Mouse (Mus musculus): ENCODE data around the gene Fam160a1.

The Fam160a1 gene

DNA sequence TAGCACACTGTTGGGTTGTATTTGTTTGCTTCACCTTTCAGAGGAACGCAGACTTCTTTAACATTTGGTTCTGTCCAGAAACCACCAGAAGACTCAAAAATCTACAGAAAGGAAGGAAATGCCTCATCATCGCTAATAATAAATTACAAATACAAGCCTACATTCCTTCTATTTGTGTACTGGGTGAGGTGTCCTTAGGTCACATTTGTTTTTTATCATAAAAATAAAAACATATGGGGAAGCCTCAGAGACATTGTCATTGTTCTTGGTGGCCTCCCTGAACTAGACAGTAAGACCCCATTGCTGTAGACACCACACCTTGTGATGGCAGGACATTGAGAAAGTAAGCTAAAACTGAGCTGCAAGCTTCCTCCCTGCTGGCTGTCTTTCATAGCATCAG is at the start of gene Fam160a1:
Gene Fam160a1, minus strand, starts transcription at position 101 of the 400 bp plus-strand sequence.
- DNase-seq: no peak

DNA sequence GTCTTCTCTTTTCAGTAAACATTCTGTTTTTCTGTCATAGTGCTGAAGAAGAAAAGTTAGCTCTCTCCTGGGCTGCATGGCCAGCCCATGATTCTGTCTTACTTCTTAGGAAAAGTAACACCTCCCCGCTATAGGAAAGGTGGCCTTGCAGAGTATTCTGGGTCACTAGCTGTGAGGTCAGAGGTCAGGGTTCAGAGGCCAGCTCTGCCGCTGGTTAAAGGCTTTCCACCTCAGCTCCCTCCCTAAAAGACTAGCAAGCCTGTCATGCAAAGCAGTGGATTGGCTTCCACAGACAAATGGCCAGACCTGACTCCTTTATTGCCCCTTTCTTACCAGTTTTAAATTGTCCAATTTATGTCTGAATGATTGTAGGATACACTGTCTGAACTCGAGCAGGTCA is 46.9 kb upstream of the Fam160a1 start:
- no peak for DNase-seq

DNA sequence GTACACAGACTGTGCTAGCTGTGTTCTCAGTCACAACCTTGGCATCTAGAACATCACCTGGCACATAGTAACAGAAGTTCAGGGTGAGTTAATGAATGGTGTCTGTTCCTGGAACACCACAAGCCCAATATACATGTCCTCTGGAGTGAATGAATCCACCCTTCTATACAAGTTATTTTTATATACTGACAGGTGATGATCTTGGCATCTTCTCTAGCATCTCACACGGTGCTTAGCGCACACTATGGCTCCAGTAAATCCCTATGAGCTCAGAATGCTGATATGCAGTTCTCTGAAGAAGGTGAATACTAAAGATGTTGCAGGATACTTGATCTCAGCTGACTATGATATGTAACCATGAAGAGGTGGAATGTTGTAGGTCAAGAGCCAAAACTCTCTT is 45.8 kb upstream of the Fam160a1 start:
- DNase-seq: no peak

DNA sequence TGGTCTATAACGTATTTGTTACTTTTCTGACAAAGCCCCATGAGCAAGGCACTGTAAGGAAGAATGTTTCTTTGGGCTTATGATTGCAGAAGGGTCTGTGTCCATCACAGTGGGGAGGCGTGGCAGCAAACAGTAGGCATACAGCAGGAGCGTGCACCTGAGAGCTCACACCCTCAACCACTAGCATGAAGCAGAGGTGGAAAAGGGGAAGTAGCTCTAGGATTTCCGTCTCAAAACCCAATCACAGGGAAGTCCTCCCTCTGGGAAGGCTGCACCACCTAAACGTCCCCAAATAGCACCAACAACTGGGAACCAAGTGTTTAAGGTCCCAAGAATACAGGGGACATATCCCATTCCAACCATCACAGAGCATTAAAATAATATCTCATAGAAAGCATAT is 43.9 kb upstream of the Fam160a1 start:
- no peak for DNase-seq

DNA sequence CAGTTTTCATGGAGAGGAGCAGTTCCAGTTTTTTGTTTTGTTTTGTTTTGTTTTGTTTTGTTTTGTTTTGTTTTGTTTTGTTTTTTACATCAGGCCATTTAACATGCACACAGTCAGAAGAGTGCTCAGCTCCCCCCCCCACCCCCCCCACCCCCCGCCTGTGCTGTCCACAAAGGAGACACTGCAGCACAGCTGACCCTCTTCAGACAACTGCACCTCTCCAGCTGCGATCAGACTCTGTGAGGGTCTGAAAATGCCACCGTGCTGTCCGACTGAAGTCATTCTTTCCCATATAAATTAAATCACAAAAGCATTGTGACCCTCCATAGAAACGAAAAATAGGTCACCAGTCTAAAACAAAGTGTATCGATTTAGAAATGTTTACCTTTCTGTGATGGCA is 42.2 kb upstream of the Fam160a1 start:
- no peak for DNase-seq

DNA sequence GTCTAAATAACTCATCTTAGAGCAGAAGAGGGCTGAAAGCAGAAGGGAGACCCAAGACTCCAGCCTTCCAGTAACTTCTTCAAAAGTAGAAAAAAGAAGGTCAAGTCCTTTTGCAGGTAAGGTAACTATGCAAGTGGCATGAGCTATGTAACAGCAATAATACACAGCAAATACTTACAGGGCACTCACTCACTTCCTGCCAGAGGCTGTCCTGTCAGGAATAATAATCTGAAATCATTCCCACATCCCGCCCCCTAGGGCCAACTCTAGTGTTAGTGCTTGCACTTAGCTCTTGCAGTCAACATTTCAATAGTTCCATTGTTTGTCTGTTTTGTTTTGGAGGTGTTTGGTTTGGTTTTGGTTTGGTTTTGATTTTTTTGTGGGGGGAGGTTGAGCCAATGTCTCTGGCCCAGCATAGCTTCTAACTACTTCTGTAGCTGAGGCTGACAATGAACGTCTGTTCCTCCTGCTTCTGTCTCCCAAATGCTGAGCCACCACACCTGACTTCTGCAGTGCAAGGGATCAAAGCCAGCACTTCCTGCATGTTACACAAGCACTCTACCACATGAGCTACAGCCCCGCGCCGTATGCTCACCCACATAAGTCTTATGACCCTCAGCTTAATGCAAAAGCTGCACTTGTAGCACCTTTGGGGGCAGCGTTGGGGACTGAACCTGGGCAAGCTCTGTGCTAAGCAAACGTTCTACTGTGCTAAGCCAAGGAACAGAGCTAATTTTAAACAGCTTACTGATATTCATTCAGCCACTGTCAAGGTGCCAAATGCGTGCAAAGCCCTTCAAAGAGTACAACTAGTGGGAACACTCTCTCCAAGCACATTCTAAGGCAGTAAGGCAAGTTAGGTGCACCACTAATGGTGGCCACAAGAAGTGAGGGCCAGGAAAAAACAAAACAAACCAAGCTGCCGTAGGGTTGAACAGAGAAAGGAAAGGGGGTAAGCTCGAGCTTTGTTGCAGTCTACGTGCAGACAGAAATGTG is 41.3 kb upstream of the Fam160a1 start:
- DNase-seq: no peak

DNA sequence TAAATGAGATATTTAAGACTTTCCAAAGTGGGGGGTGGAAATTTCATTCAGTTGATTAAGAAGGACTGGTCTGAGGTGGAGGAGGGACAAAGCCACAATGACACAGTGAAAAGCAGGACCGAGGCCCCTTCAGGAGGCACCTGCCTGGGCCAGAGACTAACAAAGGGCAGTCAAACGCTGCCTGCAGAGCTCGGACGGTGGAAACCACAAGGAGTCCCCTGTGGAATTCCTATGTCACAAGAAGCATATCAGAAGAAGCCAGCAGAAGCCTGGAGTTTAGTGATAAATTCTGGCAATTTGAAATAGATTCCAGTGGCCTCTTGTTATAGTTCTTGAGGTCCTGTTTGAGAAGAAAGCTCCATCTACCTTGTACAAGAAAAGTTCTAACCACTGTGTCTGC is 40.0 kb upstream of the Fam160a1 start:
- no peak for DNase-seq

DNA sequence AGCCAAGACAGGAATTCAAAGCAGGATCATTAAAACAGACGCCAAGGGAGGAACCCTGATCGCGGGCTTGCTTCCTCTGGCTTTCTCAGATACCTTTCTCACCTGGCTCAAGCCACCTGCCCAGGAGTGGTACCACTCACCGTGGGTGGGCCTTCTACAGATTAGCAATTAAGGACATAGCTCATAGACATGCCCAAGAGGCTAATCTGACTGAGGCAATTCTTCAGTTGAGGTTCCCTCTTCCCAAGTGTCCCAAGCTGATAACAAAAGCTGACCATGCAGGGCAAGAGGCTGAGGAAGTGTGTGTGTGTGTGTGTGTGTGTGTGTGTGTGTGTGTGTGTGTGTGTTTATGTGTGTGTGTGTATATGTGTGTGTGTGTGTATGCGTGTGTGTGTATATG is 38.9 kb upstream of the Fam160a1 start:
- no peak for DNase-seq

DNA sequence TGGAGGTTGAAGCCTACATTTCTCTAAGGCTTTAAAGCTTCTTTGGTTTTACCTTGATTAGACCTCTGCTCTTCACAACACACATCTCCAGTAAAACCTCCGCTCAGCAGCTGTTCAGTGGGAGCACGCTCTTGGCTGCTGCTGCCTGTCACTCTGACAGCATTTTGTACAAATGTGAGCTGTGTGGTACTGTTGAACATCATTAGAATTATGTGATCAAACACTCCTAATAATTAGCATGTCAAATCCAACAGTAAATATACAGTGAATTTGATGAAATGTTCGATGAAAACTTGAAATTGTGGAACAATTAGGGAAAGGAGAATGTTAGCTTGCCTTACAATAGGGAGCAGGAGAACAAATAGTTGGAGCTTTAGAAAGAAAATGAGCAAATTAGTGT is 38.0 kb upstream of the Fam160a1 start:
- no peak for DNase-seq

DNA sequence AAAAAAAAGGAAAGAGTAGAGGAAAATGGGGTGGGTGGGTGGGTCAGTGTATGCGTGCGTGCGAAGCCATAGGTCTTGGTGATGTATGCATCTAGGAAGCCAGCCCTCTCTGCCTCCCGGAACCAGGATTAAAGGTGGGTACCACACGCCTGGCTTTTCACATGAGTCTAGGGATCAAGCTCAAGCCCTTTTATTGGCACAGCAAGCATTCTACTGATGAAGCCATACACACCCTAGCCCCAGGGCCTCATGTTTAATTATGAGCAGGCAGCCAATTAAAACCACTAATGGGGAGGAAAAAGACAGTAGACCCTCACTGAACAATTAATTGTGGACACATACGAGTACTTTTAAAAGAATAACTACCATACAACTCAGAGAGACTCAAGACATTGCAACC is 37.1 kb upstream of the Fam160a1 start:
- DNase-seq: no peak

DNA sequence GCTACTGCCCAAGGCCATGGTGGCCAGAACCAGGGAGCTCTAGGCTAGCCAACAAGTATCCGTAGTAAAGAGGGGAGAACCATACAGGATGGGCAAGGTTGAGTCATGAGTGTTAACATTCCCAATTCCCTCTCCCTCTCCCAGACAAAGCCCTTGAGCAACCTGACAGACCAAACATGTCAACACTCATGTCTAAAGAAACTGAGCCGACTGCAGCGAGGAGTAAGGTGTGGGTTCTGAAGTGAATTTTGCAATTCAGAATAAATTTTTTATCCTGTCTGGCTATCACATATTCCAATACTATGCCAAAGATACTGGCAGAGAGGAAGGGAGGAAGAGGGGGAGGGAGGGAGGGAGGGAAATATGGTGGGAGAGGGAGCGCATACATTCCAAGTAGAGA is 36.6 kb upstream of the Fam160a1 start:
- no peak for DNase-seq

DNA sequence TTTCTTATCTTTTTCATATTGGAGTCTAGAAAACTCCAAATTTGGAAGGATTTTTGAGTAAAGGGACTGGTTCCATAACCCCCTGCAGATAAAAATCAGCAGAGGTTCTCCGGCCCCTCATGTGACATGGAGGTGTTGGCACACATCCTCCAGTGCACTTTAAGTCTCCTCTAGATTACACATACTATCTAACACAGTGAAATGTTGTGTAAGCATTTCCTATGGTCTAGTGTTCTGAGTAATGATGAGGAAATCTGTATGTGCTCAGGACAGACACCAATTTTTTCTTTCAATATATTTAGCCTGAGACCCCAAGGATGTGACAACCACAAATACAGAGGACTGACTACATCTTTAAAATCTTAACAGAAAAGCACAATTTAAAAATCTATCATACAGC is 33.0 kb upstream of the Fam160a1 start:
- DNase-seq: no peak

DNA sequence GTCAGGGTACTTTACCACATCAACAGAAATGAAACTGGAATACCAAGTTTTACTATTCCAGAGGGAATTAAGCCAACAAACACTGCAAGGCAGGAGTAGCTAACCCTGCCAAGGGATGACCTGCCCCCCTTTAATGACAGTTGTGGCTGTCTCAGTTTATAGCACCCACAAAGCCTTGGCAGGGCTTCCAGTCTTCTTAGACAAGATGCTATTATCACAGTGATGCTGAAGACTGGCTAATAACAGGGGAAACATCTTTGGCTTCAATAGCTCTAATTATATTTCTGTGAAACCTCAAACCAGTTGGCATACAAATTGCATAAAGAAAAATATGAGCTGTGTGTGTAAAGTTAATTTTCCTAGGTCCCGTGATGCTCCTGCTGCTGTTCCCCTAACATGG is 29.2 kb upstream of the Fam160a1 start:
- no peak for DNase-seq

DNA sequence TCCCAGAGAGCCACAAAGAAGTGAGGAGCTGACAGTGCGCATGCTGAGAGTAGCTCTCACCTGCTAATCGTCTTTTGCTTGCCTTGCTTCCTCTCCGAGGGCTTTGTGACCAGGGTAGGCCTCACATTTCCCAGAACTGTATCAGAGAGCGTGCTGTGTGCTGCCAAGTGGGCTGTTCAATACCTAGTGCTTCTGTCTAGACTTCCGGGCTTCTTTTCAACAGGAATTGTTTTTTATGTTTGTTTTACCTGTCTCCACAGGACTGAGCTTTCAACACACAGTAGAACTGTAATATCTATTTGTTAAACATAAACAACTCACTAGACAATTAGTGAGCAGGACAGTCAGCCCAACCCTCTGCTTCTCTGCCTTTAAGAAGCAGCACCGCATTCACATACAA is 28.2 kb upstream of the Fam160a1 start:
- no peak for DNase-seq

DNA sequence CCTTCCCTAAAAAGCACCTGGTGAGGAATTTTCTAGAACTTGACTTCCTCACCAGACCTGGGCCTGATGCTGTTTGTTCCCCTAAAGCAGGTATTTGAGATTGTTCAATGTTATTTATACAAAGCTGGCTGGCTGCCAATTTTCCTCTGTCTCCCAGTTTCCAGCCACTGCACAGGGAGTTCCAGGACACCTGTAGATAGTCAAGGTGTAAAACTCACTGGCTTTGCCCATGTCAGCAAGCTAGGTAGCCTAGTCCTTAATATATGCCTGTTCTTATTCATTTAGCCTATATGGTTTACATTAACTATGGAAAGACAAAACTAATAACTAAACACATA is 25.8 kb upstream of the Fam160a1 start:
- DNase-seq: no peak

DNA sequence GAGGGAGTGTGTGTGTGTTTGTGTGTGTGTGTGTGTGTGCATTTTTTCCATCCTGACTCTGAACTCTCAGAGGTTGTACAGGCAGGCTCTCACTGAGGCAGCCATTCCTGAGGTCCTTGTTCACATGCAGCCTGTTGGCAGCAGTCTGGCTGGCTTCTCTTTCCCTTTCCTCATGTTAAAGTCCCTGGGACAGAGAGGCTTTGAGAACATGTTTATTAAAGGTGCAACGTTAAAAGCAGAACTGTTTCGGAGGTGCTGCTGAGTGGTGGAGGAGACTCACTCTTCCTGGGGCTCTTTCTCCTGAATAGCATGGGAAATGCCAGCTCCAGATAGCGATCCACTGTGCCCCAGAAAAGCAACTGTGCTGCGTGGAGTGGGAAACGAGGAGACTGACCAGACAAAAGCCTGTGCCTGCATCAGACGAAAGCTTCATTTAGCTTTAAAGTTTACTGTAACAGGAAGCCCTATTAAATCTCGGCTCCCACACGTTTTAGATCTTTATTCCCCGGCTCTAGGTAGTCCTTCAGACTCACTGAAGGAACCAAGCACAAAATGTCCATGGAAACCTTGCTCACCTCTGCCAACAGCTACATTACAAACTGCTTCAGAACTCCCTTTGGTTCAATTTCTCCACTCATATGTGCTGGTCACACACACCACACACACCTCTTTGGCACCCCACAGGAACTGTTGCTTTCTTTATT is 25.2 kb upstream of the Fam160a1 start:
- no peak for DNase-seq

DNA sequence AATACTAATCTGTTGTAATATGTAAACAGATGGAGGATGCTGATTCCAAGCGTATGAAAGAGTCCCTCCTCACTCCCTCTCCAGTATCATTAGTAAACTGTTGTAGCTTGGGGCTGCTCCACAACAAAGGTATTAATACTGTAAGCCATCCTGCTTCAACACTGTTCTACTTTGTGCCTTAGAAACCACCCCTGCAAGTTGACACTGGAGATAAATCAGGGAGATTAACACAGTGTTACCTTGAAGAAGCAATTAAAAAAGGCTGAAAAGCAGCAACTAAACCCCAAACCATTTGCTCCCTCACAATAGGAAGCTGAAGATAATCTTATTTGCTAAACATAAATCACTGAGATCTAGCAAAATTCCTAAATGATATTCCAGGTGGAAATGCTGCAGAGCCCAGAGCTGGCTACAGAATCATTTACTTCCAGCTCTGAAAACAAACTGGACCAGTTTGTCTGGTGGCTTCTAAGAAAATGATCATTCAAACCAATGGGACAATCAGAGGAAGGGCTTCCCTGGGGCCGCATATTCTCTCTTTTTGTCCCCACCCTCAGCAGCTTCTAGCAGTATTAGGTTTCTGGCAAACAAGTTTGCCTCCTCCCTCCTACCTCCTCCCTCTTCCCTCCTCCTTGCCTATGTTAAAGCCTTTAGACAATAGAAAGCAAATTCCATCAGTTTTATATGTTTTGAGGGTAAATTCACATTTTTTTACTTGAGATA is 24.5 kb upstream of the Fam160a1 start:
- no peak for DNase-seq

DNA sequence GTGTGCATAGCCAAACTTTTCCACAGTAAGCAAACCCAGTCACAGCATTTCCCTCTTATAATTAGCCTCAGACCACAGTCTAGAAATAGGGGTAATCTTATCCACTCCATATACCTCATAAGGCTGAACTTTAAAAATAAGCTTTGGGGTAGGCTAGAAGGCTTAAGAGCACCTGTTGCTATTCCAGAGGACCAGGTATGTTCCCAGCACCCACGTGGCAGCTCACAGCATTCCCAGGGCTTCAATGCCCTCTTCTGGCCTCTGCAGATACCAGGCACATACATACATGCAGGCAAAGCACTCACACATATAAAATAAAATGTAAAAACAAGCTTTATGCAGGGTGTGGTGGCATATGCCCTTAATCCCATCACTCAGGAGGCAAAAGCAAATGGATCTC is 16.5 kb upstream of the Fam160a1 start:
- no peak for DNase-seq

DNA sequence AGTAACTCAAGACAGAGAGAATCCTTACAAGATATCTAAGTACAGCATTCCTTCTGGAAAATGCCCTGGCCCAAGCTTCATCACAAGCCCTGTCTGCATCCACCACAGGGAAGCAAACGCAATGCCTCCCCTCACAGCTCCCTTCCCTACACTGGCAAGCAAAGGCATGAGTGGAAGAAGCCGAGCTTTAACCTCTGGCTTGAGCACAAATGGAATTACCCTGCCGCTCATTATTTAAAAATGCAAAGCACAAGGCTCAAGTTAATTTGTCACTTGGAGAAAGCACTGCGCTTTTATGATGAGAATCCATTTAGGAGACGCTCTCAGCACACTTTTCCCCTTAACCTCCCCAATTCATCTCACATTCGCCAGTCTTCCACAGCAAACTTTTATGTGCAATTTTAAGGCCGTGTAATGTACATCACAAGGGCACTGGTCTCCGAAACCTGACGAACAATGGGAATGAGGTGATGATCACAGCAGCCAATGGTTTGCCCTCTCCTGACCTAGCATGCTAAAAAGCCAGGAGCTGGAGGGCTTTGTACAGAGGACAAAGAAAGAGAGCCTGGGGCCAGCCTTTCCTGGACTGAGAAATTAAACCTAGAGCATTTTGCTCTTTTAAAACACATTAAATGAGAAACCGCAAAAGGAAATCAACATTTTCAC is 15.5 kb upstream of the Fam160a1 start:
- DNase-seq: no peak

DNA sequence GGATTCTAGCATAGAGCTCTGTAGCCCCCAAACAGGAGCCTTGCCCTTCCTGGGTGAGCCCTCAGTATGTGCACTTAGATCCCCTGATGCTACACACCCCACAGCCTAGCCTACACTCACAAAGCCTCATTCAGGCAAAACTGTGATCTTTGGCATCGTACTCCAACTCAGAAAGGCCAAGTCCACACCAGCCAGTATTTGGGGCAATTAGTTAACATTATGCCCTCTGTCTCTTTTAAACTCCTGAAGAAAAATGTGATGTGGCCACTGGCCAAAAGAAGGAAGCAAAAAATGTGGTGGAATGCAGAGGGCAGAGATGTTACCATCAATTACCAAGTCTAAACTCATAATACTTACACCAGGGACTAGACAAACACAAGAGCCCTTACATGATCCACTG is 14.7 kb upstream of the Fam160a1 start:
- DNase-seq: no peak

DNA sequence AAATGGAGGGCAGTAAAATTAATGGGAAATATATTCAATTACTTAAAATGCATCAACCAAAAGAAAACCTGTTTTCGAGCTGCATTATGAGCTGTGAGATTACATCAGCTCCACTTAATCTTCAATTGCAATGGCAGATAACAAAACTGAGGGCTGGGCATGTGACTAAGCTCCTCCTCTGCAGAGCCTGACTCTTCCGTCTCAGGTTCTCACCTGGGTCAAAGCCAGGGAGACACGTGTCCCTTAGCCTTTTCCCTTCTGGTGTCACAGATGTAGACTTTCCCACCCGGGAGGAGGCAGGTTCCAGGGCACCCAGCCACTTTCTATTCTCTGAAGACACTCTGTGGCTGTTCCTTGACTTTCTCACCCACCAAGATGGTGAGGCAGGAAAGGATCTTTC is 12.0 kb upstream of the Fam160a1 start:
- peak; percentile 4 for DNase-seq

DNA sequence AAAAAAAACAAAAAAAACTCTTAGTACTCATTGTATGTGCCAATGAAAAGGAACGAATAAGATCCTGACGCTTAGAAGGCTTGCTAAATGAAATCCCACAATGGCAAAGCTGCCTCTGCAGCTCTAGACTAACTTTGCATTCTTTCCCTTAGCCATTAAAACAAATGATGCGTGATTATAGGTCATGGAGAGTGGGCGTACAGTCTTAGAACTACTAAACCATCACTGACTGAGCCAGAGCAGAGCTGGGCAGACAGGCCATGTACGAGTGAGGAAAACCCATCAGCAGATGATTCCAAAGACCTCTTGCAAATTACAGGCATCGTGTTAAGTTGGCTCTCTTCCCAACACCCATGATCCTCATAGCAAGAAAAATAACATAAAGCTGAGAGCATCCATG is 10.7 kb upstream of the Fam160a1 start:
- no peak for DNase-seq

DNA sequence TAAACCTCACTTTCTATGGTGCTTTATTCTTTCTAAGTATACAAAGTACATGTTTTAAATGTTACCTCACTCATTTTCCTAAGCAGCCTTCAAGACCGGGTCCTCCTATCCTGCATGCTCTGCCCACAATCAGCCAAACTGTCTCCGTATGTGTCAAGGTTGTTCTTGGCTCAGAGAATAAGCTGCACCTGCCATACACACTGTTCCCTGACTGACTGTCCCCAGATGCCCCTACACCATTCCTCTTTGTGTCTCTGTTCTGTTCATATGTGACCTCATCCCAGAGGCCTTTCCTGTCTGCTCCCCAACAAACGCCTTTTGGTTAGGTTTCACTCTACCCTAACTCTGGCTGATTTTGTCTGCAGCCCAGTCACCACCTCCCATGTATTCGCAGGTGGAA is 10.2 kb upstream of the Fam160a1 start:
- no peak for DNase-seq
